Mouse (Mus musculus) intestine, embryonic 14.5 days (tissue): Measurements from ENCODE around the gene Kctd7. TPM values are rescaled to one million over a fixed set of nuclear protein-coding genes. Genes with fewer than 3 reads are reported as not detected.

Experiments used
- ATAC-seq: fragments of 200-750 bp; cut with Nextera tagmentation; replicated peaks from 2 replicates; pipeline ENCODE4 v1.8.0; 2017; ENCODE audit warnings: low read depth, moderate number of reproducible peaks, moderate TSS enrichment, moderate library complexity; ENCODE audit not compliant: low FRiP score, low TSS enrichment
- DNase-seq: peaks from one replicate; pipeline ENCODE4 v3.0.0-alpha.2; 2018; ENCODE audit warnings: low spot score
- H3K27ac ChIP-seq: fragments of 300-500 bp; sonication (generic); 2 replicates; pipeline ENCODE4 v1.5.1; 2014; ENCODE audit warnings: low read depth, mild to moderate bottlenecking, control low read depth
- H3K27me3 ChIP-seq: fragments of 300-500 bp; sonication (generic); replicated peaks from 2 replicates; pipeline ENCODE4 v1.6.1; 2014; ENCODE audit warnings: low read length, control low read depth; ENCODE audit not compliant: control insufficient read depth, insufficient read depth
- H3K36me3 ChIP-seq: fragments of 300-500 bp; sonication (generic); 2 replicates; pipeline ENCODE4 v1.6.1; 2014; ENCODE audit warnings: low read length, control low read depth; ENCODE audit not compliant: control insufficient read depth, insufficient read depth
- H3K4me1 ChIP-seq: fragments of 300-500 bp; sonication (generic); replicated peaks from 2 replicates; pipeline ENCODE4 v1.6.1; 2014; ENCODE audit warnings: low read length, control low read depth, mixed read lengths; ENCODE audit not compliant: control insufficient read depth, insufficient read depth
- H3K4me2 ChIP-seq: fragments of 300-500 bp; sonication (generic); 2 replicates; pipeline ENCODE4 v1.6.1; 2014; ENCODE audit warnings: low read length
- H3K4me3 ChIP-seq: fragments of 300-500 bp; sonication (generic); 2 replicates; pipeline ENCODE4 v1.5.1; 2014; ENCODE audit warnings: low read depth, low read length, control low read depth, mixed read lengths
- H3K9ac ChIP-seq: fragments of 300-500 bp; sonication (generic); 2 replicates; pipeline ENCODE4 v1.6.1; 2014; ENCODE audit warnings: mild to moderate bottlenecking, low read length
- H3K9me3 ChIP-seq: fragments of 300-500 bp; sonication (generic); 2 replicates; pipeline ENCODE4 v1.6.1; 2016; ENCODE audit warnings: low read length, control low read depth; ENCODE audit not compliant: control insufficient read depth
- WGBS: fragments of 180-500 bp; shearing (Covaris S2); extraction: QIAGEN DNeasy Blood & Tissue Kit; methylation state at CpG from one replicate; pipeline ENCODE4 v1.1.7; 2014; 5-methylcytosine and 5-hydroxymethylcytosine counted together
- polyA plus RNA-seq: library from polyadenylated mRNA; unstranded; fragments of >200 nt; fragmentation: Nextera tagmentation; extraction: Ambion mirVana; gene quantifications from 2 replicates; pipeline ENCODE4 v1.2.1, GENCODE M21; 2014

Gene Kctd7
- polyA plus RNA-seq, 1 experiment from 2014 or later = 5.5 TPM

DNA sequence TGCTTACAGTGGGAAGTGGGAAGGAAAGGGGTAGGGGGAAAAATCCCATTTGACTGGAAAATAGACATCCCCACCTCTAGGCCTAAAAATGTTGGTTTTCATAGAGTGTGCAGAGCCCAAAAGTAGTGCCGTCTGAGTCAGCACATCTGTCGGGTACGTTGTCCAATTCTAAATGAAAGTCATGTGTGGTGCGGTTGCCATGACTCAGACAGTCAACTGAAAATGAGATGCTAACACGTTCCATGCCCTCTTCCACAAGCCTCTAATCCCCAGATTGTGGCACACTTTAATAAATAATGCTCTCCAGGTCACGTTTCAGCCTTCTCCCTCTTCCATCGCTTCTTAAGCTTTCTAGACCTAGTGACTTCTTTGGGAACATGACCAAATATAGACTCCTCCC, 27.8 kb upstream of the Kctd7 start:
- Histone ChIP-seq H3K27me3 (no peaks in the 10 kb centered on the region), H3K4me3 (no peak overlapping the region), H3K36me3 (0 out of 2 replicates have a peak, but pooled peaks cover 3% of the 10 kb centered on the region), H3K4me2 (no peak overlapping the region), H3K9me3 (no peaks in the 10 kb centered on the region), H3K9ac (no peak overlapping the region), H3K4me1 (peaks cover 7% of the 10 kb centered on the region), H3K27ac (no peak overlapping the region)
- 81% methylated on average over 7 of the region's 7 CpGs for WGBS
- ATAC-seq (no peak), DNase-seq (no peak)

- no peak overlapping the region for H3K27ac ChIP-seq
- DNase-seq (no peak), ATAC-seq (no peak)
- no peaks in the 10 kb centered on the region for H3K27me3 ChIP-seq
- no peak overlapping the region for H3K4me2 ChIP-seq
- H3K4me3 ChIP-seq = no peak overlapping the region
- H3K4me1 ChIP-seq = peaks cover 7% of the 10 kb centered on the region
- H3K36me3 ChIP-seq = 0 out of 2 replicates have a peak, but pooled peaks cover 3% of the 10 kb centered on the region
- H3K9me3 ChIP-seq = no peaks in the 10 kb centered on the region
- 66% methylated on average over 6 of the region's 6 CpGs for WGBS
- H3K9ac ChIP-seq = no peak overlapping the region
These were observed 26.7 kb upstream of the Kctd7 start for GRCm38 (mm10) chr5:130117932-130118331.

GRCm38 (mm10) chr5:130119236-130119635, 25.4 kb upstream of the Kctd7 start:
- Histone ChIP-seq H3K9me3 (no peaks in the 10 kb centered on the region), H3K27ac (peak overlapping the region; percentile 30; the same call in 1 of the 2 replicates), H3K27me3 (no peaks in the 10 kb centered on the region), H3K4me2 (no peak overlapping the region), H3K36me3 (0 out of 2 replicates have a peak, but pooled peaks cover 3% of the 10 kb centered on the region), H3K9ac (no peak overlapping the region), H3K4me3 (no peak overlapping the region), H3K4me1 (peaks cover 7% of the 10 kb centered on the region)
- ATAC-seq (no peak), DNase-seq (no peak)
- WGBS = 55% methylated on average over 3 of the region's 3 CpGs

GRCm38 (mm10) chr5:130120070-130120736, 24.5 kb upstream of the Kctd7 start:
- no peak overlapping the region for H3K4me3 ChIP-seq
- H3K9ac ChIP-seq = no peak overlapping the region
- DNase-seq (no peak), ATAC-seq (no peak)
- peaks cover 7% of the 10 kb centered on the region for H3K4me1 ChIP-seq
- no peaks in the 10 kb centered on the region for H3K27me3 ChIP-seq
- 79% methylated on average over 12 of the region's 12 CpGs for WGBS
- H3K36me3 ChIP-seq = no peaks in the 10 kb centered on the region
- H3K9me3 ChIP-seq = no peaks in the 10 kb centered on the region
- H3K27ac ChIP-seq = 0 out of 2 replicates have a peak overlapping the region, but pooled peaks have one; percentile 10
- no peak overlapping the region for H3K4me2 ChIP-seq

- WGBS = 41% methylated on average over 6 of the region's 6 CpGs
- Histone ChIP-seq H3K27me3 (no peaks in the 10 kb centered on the region), H3K4me1 (peaks cover 7% of the 10 kb centered on the region), H3K4me2 (no peak overlapping the region), H3K9ac (no peak overlapping the region), H3K36me3 (no peaks in the 10 kb centered on the region), H3K27ac (0 out of 2 replicates have a peak overlapping the region, but pooled peaks have one; percentile 10), H3K4me3 (no peak overlapping the region), H3K9me3 (no peaks in the 10 kb centered on the region)
- DNase-seq = no peak
- ATAC-seq = no peak
These were observed 23.8 kb upstream of the Kctd7 start for GRCm38 (mm10) chr5:130120904-130121303.

- H3K9ac ChIP-seq = no peak overlapping the region
- no peak overlapping the region for H3K4me3 ChIP-seq
- DNase-seq (no peak), ATAC-seq (no peak)
- 92% methylated on average over 2 of the region's 2 CpGs for WGBS
- no peaks in the 10 kb centered on the region for H3K36me3 ChIP-seq
- no peaks in the 10 kb centered on the region for H3K9me3 ChIP-seq
- no peak overlapping the region for H3K4me2 ChIP-seq
- H3K27ac ChIP-seq = no peak overlapping the region
- no peaks in the 10 kb centered on the region for H3K27me3 ChIP-seq
- H3K4me1 ChIP-seq = peaks cover 7% of the 10 kb centered on the region
These were observed 22.3 kb upstream of the Kctd7 start for GRCm38 (mm10) chr5:130122355-130122754.

DNA sequence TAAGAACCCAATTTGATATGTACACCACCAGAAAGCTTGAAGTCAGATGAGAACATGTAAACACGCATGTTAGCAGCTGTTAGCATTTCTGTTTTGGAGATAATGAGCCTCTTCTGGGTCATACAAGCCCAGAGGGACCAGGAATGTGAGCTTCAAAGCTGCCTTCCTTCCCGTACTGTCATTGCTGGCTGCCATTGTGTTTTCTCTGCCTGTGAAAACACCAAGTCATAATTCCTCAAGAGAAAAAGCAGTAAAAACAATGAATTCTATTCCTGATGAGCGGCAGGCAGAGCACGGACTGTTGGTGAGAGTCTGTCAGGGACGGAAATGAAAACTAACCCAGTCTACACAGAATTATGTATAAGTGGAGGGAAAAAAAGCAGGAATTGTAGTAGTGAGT, 20.4 kb upstream of the Kctd7 start:
- no peak overlapping the region for H3K4me2 ChIP-seq
- H3K27me3 ChIP-seq = no peaks in the 10 kb centered on the region
- no peak overlapping the region for H3K27ac ChIP-seq
- H3K9me3 ChIP-seq = no peaks in the 10 kb centered on the region
- ATAC-seq = no peak
- no peak for DNase-seq
- H3K4me1 ChIP-seq = peaks cover 2% of the 10 kb centered on the region
- H3K4me3 ChIP-seq = no peak overlapping the region
- no peaks in the 10 kb centered on the region for H3K36me3 ChIP-seq
- 88% methylated on average over 5 of the region's 5 CpGs for WGBS
- H3K9ac ChIP-seq = no peak overlapping the region

GRCm38 (mm10) chr5:130128686-130129523, 15.8 kb upstream of the Kctd7 start:
- no peak overlapping the region for H3K4me3 ChIP-seq
- peaks cover 11% of the 10 kb centered on the region; the same call in 1 of the 2 replicates for H3K36me3 ChIP-seq
- no peaks in the 10 kb centered on the region for H3K4me1 ChIP-seq
- H3K9ac ChIP-seq = no peak overlapping the region
- no peak overlapping the region for H3K4me2 ChIP-seq
- WGBS = 64% methylated on average over 11 of the region's 11 CpGs
- H3K27me3 ChIP-seq = no peaks in the 10 kb centered on the region
- DNase-seq (no peak), ATAC-seq (no peak)
- H3K9me3 ChIP-seq = no peaks in the 10 kb centered on the region
- no peak overlapping the region for H3K27ac ChIP-seq
